Mouse (Mus musculus) stomach, postnatal 0 days (tissue): Measurements from ENCODE around the gene Oosp2.

Experiments
- CTCF ChIP-seq: IDR thresholded peaks from 2 replicates; pipeline ENCODE4 v1.5.1; 2016; ENCODE audit warnings: antibody characterized with exemption, low read depth, mild to moderate bottlenecking, moderate library complexity
- EP300 ChIP-seq: optimal IDR thresholded peaks from 2 replicates; pipeline ENCODE3; 2016; ENCODE audit warnings: antibody characterized with exemption

GRCm38 (mm10) chr19:11690839-11691238 is 30.5 kb upstream of the Oosp2 start, which contains the start of gene Oosp1:
- TF ChIP-seq CTCF: no peak
- TF ChIP-seq EP300: no peak
